16 mouse cellular contexts compared by ENCODE assay signal in the genomic region with DNA sequence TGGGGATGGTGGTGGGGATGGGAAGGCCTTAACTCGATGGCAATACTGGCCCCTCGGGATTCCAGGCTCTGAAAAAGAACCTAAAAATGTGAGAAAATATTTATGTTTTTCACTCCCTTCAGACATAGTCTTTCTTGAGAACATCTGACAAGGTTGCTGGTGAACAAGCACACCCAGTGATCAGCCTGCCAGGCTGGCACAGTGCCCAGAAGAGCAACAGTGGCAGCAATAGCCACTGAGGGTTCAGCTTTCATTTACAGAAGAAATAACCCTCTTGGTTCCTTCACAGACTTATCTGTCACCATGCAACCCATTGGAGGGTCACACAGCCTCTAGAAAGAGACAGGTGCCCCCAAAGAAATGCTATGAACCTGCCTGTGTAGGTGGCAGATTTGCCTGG. TPM values are rescaled to one million over a fixed set of nuclear protein-coding genes. Genes with fewer than 3 reads are reported as not detected.
DNase-seq lines count a peak whose midpoint lies in the region; ATAC-seq and TF ChIP-seq lines count a peak whose summit lies in the region.
"Had no signal": no experiment of that assay in that cellular context is flagged by ENCODE, and none has a peak within 500 bp of the region (broad histone marks: within the 10 kb centered on the region; RNA-seq: fewer than 3 reads in every experiment).

No protein-coding gene starts in this region.

- no peaks in the 10 kb centered on the region; the same call in 1 of the 2 replicates for H3K4me1 ChIP-seq in hindbrain, postnatal 0 days (ENCODE audit: insufficient read depth, low read length)
- H3K4me1 ChIP-seq in hindbrain, embryonic 12.5 days, result peaks cover 10% of the 10 kb centered on the region
- no peaks in the 10 kb centered on the region for H3K4me1 ChIP-seq in kidney, embryonic 16.5 days (ENCODE audit: insufficient read depth, low read length)
- H3K4me1 ChIP-seq: heart, embryonic 15.5 days; liver, embryonic 13.5 days had no signal

- peak overlapping the region; percentile 46 for H3K27ac ChIP-seq in hindbrain, postnatal 0 days
- H3K27ac ChIP-seq in hindbrain, embryonic 12.5 days, result no peak overlapping the region
- no peak overlapping the region for H3K27ac ChIP-seq in kidney, embryonic 16.5 days (ENCODE audit: low read length)
- H3K27ac ChIP-seq: forebrain, embryonic 12.5 days; heart, embryonic 15.5 days; layer of hippocampus, adult 2 months; liver, embryonic 13.5 days had no signal

- no peaks in the 10 kb centered on the region for H3K36me3 ChIP-seq in hindbrain, postnatal 0 days (ENCODE audit: insufficient read depth, low read length)
- H3K36me3 ChIP-seq in hindbrain, embryonic 12.5 days, result no peaks in the 10 kb centered on the region
- no peaks in the 10 kb centered on the region for H3K36me3 ChIP-seq in kidney, embryonic 16.5 days (ENCODE audit: insufficient read depth, low read length)
- H3K36me3 ChIP-seq: forebrain, embryonic 12.5 days; heart, embryonic 15.5 days; liver, embryonic 13.5 days had no signal

- H3K9me3 ChIP-seq in hindbrain, postnatal 0 days (ENCODE audit: low read length), result no peaks in the 10 kb centered on the region
- H3K9me3 ChIP-seq in hindbrain, embryonic 12.5 days (replicated peaks), result no peaks in the 10 kb centered on the region
- no peaks in the 10 kb centered on the region for H3K9me3 ChIP-seq in kidney, embryonic 16.5 days (ENCODE audit: low read length)
- H3K9me3 ChIP-seq: forebrain, embryonic 12.5 days; heart, embryonic 15.5 days; liver, embryonic 13.5 days had no signal

- no peak overlapping the region for H3K4me3 ChIP-seq in hindbrain, postnatal 0 days (ENCODE audit: low read length)
- H3K4me3 ChIP-seq in hindbrain, embryonic 12.5 days, result no peak overlapping the region
- no peak overlapping the region for H3K4me3 ChIP-seq in kidney, embryonic 16.5 days (ENCODE audit: low read length)
- H3K4me3 ChIP-seq: forebrain, embryonic 12.5 days; heart, embryonic 15.5 days; layer of hippocampus, adult 2 months; liver, embryonic 13.5 days had no signal

- no peak overlapping the region for H3K9ac ChIP-seq in hindbrain, postnatal 0 days (replicated peaks; ENCODE audit: low read length)
- H3K9ac ChIP-seq in hindbrain, embryonic 12.5 days, result no peak overlapping the region
- H3K9ac ChIP-seq in kidney, embryonic 16.5 days (replicated peaks; ENCODE audit: low read length), result no peak overlapping the region
- H3K9ac ChIP-seq: forebrain, embryonic 12.5 days; heart, embryonic 15.5 days; liver, embryonic 13.5 days had no signal

- peak; percentile 50 for ATAC-seq in hindbrain, postnatal 0 days
- ATAC-seq in hindbrain, embryonic 12.5 days (ENCODE audit: low FRiP score), result no peak
- ATAC-seq in kidney, embryonic 16.5 days (ENCODE audit: low FRiP score, low TSS enrichment), result no peak

- 66% methylated on average over 2 of the region's 2 CpGs for WGBS in hindbrain, postnatal 0 days
- 81% methylated on average over 2 of the region's 2 CpGs for WGBS in hindbrain, embryonic 12.5 days
- WGBS in kidney, embryonic 16.5 days, result 75% methylated on average over 2 of the region's 2 CpGs

- H3K4me2 ChIP-seq in hindbrain, postnatal 0 days (ENCODE audit: low read depth, low read length), result no peak overlapping the region
- H3K4me2 ChIP-seq in hindbrain, embryonic 12.5 days (replicated peaks), result no peak overlapping the region
- no peak overlapping the region for H3K4me2 ChIP-seq in kidney, embryonic 16.5 days (replicated peaks; ENCODE audit: low read depth, low read length)
- H3K4me2 ChIP-seq: forebrain, embryonic 12.5 days; heart, embryonic 15.5 days; liver, embryonic 13.5 days; midbrain, embryonic 11.5 days had no signal

- peak; percentile 78 for DNase-seq in hindbrain, postnatal 0 days (ENCODE audit: low spot score)
- peak; percentile 17 for DNase-seq in NIH3T3 (ENCODE audit: low read depth)
- peak; percentile 61 for DNase-seq in adrenal gland, postnatal 10 days
- peak; percentile 44 for DNase-seq in cerebellum, adult 8-10 months
- DNase-seq in urinary bladder, postnatal 10 days (ENCODE audit: low spot score), result no peak
- DNase-seq: gastrocnemius, postnatal 25 days; liver, embryonic 13.5 days; lung, postnatal 14 days; thymus, postnatal 25 days had no signal

- no peaks in the 10 kb centered on the region for H3K27me3 ChIP-seq in hindbrain, postnatal 0 days (ENCODE audit: insufficient read depth, low read length)
- no peaks in the 10 kb centered on the region for H3K27me3 ChIP-seq in hindbrain, embryonic 12.5 days
- no peaks in the 10 kb centered on the region; the same call in 1 of the 2 replicates for H3K27me3 ChIP-seq in kidney, embryonic 16.5 days (ENCODE audit: insufficient read depth, low read length)
- H3K27me3 ChIP-seq: forebrain, embryonic 12.5 days; heart, embryonic 15.5 days; liver, embryonic 13.5 days had no signal

- TF ChIP-seq CTCF in hindbrain, postnatal 0 days (IDR thresholded peaks at IDR 0.05; ENCODE audit: low read depth), result no peak

RNA-seq across cellular contexts. Expression of a gene that starts 39.9 kb away (rescaled TPM):
- 71.8 TPM in 2 replicates for total RNA-seq in hindbrain, postnatal 0 days (2014; rRNA removed)
- 8.4 and 8.6 TPM in 2 replicates for polyA plus RNA-seq in hindbrain, postnatal 0 days (2015; fragmentation: Nextera tagmentation; extraction: Ambion mirVana)
- polyA plus RNA-seq in hindbrain, embryonic 12.5 days (2016; fragmentation: Nextera tagmentation; extraction: Ambion mirVana), result 5.3 and 5.9 TPM in 2 replicates
- 1 to 10 TPM; 5.1 to 5.8 TPM for total RNA-seq in adrenal gland, postnatal 10 days (2021)
- polyA plus RNA-seq in kidney, embryonic 16.5 days (2015; fragmentation: Nextera tagmentation; extraction: Ambion mirVana), result 2.7 and 2.9 TPM in 2 replicates
- total RNA-seq: CH12.LX had no signal
